Mouse (Mus musculus) retina, postnatal 7 days (tissue): ENCODE measurements around the gene Lrrc59.
A peak's percentile ranks its signal among the peaks of the same experiment; 100 is the strongest.

Experiments
- DNase-seq: peaks from one replicate; pipeline ENCODE4 v3.0.0-alpha.2; 2012; ENCODE audit warnings: low read depth, low spot score

Gene Lrrc59

GRCm38 (mm10) chr11:94629199-94629883 is at the start of gene Lrrc59:
Gene Lrrc59 (plus strand): TSS chr11:94629767.
- peak; percentile 85 for DNase-seq

GRCm38 (mm10) chr11:94580111-94580740 is 49.3 kb upstream of the Lrrc59 start:
- no peak for DNase-seq

- no peak for DNase-seq
Measured at GRCm38 (mm10) chr11:94585091-94585490, 44.5 kb upstream of the Lrrc59 start.

- DNase-seq: no peak
Measured at GRCm38 (mm10) chr11:94587511-94587910, 42.1 kb upstream of the Lrrc59 start.

GRCm38 (mm10) chr11:94596311-94596852 is 33.2 kb upstream of the Lrrc59 start:
- DNase-seq: no peak

DNA sequence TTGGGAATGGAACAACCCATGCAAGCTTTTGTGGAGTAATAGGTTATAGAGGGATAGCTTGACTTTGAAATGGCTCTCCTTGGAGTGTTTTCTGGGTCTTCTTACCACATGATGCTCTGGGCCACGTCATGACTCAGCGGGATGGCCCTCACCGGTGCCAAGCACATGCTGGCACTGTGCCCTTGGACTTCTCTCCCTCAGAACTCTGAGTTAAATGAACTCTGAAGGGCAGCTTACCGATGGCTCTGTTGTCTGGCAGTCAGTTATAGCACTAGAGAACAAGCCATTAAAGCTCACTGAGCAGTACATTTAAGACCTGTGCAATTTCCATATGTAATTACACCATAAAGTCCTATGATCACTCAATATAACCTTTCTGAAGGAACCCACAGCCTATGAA is 32.2 kb upstream of the Lrrc59 start:
- DNase-seq: no peak

DNA sequence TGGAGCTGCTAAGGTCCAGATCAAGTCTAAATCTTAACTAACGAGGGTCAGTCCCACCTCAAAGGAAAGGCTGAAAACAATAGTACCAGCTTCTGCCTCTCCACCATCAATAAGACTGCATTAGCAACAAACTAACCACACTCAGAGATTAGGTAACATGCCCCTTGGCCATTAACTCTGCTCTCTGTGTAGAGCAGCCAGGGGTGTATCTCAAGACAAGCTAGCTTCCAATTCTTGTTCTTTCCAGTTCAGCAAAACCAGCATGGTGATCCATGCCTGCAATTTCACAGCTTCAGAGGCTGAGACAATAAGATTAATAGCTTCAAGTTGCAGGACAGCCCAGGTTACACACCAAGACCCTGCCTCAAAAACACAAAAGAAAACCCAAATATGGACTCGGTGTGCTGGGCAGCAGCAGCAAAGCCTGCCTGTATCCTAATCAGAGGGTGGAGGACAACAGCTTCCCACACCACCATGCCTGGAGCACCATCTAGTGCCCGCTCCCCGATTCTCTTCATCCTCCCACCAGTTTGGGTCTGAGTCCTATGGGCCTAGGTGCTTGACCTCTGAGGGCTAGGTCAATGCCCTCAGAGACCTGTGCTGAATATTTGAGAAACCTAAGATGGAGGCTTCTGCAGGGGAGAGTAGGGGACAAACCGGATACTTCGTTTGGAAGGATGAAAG is 31.0 kb upstream of the Lrrc59 start:
- no peak for DNase-seq

- no peak for DNase-seq
Measured at GRCm38 (mm10) chr11:94600447-94600846, 29.1 kb upstream of the Lrrc59 start.

GRCm38 (mm10) chr11:94601321-94602281 is 28.0 kb upstream of the Lrrc59 start, which contains the start of gene Acsf2:
Gene Acsf2 (minus strand): TSS chr11:94601871.
- DNase-seq: no peak

DNA sequence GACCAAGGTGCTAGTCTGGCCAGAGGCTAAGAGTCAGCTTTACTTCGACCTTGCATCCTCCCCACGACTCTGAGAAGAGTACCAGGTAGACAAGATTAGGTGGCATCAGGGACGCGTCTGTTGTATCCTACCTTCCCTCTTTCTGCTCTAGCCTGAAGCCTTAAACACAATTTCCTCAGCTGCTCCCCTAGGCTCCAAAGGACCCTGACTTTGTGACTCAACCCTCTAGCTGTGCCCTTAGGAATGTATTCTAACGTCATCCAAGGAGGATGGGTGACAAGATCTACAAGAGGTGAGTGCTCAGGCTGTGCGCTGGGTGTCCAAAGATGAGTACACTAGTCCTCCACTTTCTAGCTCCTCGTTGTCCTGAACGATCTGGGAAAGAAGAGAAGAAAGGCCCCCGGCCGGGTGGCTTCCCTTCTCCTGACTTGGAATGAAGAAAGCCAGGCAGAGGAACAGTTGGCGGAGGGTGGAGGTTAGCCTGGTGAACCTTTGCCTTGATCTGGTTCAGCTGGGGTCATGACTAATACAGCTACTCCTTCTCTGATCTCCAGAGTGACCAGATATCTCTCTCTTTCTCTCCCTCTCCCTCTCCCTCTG is 27.1 kb upstream of the Lrrc59 start:
- no peak for DNase-seq

DNA sequence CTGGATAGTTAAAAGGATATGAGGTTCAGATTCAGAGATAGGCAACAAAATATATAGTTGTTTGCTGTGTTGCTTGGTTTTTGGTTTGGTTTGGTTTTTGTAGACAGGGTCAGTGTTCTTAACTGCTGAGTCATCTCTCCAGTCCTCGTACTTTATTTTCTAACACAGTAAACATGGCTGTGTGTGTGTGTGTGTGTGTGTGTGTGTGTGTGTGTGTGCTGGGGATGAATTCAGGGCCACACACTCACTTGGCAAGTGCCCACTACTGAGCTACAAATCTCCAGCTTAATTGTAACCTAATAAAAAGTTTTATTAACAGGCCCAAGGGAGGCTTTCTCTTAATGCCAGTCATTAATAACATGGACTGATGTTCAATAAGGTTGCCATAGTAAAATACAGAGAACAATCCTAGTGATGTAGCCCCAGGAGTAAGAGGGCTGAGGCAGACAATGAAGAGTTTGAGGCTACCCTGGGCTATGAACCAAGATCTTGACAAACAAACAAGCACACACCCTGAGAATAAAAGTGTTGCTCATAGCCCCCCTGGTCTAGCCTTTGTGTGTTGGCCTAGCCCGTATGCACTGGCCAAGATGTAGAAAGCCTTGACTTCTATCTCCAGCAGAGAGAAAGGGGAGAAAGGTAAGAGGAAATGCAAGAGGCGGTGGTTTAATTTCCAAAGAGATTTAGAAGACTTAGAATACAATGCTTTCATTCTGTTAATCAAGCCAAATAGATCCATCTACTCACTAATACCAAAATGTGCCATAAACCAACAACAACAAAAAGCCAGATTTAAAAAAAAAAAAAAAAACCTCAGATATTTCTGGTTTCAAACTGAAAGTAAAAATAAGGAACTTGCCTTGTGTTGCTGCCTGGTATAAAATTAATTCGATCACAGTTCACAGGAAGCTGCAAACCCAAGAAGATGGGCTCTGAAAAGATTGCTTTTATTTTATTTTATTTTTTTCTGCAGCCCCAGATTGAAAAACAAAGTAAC is 18.5 kb upstream of the Lrrc59 start:
- no peak for DNase-seq

GRCm38 (mm10) chr11:94614603-94615002 is 15.0 kb upstream of the Lrrc59 start:
- no peak for DNase-seq

DNA sequence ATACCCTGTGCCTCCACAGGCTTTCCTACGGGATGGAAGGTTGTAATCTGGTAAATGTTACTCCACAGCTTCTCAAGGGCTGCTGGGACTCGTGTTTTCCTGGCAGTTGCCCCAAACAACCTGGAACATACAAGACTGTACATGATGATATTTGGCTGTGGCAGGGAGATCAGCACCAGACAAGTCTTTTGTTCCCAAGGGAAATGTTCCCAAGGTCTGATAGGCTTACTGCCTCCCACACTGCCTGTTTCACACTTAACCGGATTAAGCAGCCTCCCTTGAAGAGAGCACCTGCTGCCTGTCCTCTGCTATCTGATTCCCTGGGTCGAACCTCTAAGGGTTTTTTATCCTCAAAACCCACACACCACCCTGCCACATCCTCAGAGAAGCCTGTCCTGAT is 14.1 kb upstream of the Lrrc59 start:
- no peak for DNase-seq

- DNase-seq: no peak
Measured at GRCm38 (mm10) chr11:94617646-94618045, 11.9 kb upstream of the Lrrc59 start.

DNA sequence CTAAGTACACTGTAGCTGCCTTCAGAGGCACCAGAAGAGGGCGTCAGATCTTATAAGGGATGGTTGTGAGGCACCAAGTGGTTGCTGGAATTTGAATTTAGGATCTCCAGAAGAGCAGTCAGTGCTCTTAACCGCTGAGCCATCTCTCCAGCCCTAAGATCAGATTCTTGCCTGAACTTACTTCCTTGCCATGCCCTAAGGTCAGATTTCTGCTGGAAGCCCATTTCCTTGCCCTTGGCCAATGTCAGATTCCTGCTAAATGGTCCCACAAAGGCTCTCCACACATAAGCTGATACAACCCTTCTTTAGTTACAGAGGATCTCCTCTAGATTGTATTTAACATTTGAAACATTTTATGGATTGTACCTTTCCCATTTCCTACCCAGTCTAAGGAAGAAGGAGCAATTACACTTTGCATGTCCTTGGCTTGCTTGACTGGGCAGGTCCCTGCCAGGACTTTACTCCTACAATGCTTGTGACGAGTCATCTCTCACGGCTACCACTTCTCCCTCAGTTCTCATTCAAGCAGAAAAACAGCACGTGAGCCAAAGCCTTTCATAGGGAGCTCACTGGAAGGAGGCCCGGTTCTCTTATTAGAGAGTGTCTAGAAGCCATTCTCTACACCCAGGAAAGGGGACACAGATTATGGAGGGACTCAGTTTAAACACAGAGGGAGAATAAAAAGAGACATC is 8.7 kb upstream of the Lrrc59 start:
- no peak for DNase-seq

GRCm38 (mm10) chr11:94621458-94621852 is 8.1 kb upstream of the Lrrc59 start:
- no peak for DNase-seq

DNA sequence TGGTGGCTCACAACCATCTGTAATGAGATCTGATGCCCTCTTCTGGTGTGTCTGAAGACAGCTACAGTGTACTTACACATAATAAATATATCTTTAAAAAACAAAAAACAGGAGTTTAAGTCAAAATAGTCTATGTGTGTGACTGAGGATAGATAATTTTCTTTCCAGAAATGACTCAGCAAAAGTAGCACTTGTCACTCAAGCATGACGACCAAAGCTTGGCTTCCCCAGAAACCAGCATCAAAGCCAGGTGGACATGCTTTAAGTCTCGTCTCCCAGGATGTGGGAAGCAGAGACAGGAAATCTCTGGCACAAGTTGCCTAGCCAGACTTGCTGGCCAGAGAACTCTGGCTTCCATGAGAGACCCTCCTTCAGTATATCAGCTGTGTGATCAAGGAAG is 7.4 kb upstream of the Lrrc59 start:
- no peak for DNase-seq

- DNase-seq: no peak
Measured at GRCm38 (mm10) chr11:94629884-94630198, 274 bp downstream of the Lrrc59 start.
